Mouse (Mus musculus): Measurements from ENCODE around the gene Dcaf4.

DNA sequence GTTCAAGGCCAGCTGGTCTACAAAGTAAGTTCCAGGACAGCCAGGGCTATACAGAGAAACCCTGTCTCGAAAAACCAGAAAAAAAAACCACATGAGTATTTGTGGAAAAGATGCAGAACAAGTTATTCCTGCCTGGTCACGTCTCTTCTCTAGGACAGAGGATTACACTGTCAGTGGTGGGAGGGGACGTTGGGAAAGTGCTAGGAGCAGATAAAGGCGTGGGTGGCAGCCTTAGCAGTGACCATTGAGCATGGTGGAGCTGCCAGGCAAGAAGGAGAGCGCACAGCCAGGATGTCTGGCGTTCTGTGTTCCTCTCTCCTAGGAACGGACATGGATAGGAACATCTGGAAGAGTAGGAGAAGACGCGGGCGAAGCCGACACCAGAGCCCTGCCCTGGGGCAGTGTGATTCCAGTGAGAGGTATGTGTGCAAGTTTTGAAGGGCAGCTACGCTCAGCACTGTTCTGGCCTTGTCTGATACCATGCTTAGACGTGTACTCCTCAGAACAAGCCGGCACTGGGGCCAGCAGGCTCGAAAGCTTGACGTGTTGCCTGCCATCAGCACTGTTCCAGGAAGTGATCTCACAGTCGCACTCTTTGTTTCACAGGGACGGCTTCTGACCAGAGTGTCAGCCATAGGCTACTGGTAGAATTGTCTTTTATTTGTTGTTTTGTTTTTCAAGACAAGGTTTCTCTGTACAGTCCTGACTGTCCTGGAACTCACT is 5.7 kb downstream of the Dcaf4 start:
- TF ChIP-seq CTCF (IDR thresholded peaks at IDR 0.05) (no peak), POLR2A (IDR thresholded peaks at IDR 0.05; ENCODE audit: insufficient read depth, low read depth, low read length) (no peak)

All from heart, adult 2 months (tissue).